Mouse (Mus musculus) right cerebral cortex, postnatal 4 days (tissue): ENCODE measurements around the gene Hoxd9.
A peak's percentile ranks its signal among the peaks of the same experiment; 100 is the strongest.

Experiments
- DNase-seq: peaks from one replicate; pipeline ENCODE4 v3.0.0-alpha.2; 2022

Gene Hoxd9

DNA sequence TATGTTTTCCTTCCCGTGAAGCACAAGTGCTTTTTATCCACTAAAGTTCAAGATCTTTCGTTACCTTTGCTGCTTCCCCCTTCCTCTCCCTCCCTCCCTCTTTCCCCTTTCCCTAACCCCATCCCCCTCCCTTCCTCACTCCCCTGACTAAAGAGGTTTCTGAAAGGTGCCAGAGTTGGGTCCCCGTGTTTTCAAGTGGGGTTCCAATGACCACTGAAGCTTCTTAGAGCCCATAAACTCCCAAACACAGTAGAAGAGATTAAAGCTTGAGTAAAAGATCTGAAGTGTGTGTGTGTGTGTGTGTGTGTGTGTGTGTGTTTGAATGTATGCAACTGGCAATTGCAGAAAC, 28.3 kb upstream of the Hoxd9 start:
- DNase-seq = no peak

DNA sequence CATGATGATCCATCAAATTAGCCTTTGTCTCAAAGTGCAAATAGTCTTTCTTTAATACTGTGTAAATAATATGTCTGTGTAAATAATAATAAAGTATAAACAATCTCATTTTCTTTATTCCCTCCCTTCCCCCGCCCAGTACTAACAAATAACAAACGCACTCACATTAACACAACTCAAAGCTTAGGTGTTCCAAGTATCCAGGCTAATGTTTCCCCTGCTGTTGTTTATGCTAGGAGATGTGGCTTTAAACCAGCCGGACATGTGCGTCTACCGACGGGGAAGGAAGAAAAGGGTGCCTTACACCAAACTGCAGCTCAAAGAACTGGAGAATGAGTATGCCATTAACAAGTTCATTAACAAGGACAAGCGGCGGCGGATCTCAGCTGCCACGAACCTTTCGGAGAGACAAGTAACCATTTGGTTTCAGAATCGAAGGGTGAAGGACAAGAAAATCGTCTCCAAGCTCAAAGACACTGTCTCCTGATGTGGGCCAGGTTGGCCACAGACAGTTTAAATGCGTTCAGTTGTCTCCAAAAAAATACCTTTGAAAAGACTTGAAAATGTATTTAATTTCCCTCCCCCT, 27.8 kb upstream of the Hoxd9 start:
- no peak for DNase-seq

- no peak for DNase-seq
Measured at GRCm38 (mm10) chr2:74670632-74671188, 26.8 kb upstream of the Hoxd9 start.

GRCm38 (mm10) chr2:74671847-74672246, 25.7 kb upstream of the Hoxd9 start:
- DNase-seq = no peak

- DNase-seq = peak; percentile 66
Measured at GRCm38 (mm10) chr2:74672481-74673362, 24.8 kb upstream of the Hoxd9 start.

GRCm38 (mm10) chr2:74673835-74674425, 23.6 kb upstream of the Hoxd9 start:
- no peak for DNase-seq

- DNase-seq = no peak
Measured at GRCm38 (mm10) chr2:74674881-74675665, 22.5 kb upstream of the Hoxd9 start, which contains the start of gene Hoxd12. Gene Hoxd12 (plus strand): TSS chr2:74675013.

DNA sequence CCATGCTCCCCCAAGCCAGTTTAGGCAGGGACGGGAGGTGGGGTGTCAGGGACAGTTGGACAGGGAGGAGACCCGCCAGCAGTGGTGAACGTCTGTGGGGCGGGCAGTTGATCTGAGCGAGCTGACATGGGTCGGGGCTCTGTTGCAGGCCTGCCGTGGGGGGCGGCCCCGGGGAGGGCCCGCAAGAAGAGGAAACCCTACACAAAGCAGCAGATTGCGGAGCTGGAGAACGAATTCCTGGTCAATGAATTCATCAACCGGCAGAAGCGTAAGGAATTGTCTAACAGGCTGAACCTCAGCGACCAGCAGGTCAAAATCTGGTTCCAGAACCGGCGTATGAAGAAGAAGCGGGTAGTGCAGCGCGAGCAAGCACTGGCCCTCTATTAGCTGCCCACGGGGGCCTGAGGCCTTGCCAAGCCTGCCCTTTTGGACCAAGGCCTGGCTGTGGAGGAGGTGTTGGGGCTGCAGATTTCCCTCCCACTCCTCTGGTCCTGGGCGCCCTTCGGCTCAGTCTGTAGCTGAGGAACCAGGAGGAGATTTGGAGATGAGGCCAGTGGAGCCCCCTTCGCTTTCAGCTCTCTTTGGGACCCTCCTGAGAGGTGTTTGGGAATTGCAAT, 21.8 kb upstream of the Hoxd9 start:
- DNase-seq = no peak

GRCm38 (mm10) chr2:74676376-74677052, 21.0 kb upstream of the Hoxd9 start:
- DNase-seq = no peak

GRCm38 (mm10) chr2:74677106-74677505, 20.4 kb upstream of the Hoxd9 start:
- no peak for DNase-seq

GRCm38 (mm10) chr2:74678891-74679595, 18.5 kb upstream of the Hoxd9 start, which contains the start of gene Hoxd11:
Gene Hoxd11 (plus strand): TSS chr2:74679557.
- no peak for DNase-seq

DNA sequence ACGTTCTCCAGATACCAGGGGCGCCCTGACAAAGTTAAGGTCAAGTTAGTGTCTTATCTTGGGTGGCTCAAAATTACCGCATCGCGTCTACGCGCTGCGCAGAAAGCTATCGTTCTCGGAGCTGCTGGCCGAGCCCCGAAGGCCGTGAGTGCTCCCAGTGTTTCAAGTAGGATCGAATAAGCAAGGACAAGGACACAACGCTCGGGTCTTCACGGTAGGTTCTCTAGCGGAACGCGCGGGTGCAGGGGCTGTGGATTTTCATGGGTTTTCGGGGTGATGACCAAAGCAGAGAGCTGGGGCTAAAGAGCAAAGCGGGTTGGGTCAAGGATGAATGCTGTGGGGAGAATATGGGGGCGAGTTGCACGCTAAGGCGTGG, 17.9 kb upstream of the Hoxd9 start:
- no peak for DNase-seq

DNA sequence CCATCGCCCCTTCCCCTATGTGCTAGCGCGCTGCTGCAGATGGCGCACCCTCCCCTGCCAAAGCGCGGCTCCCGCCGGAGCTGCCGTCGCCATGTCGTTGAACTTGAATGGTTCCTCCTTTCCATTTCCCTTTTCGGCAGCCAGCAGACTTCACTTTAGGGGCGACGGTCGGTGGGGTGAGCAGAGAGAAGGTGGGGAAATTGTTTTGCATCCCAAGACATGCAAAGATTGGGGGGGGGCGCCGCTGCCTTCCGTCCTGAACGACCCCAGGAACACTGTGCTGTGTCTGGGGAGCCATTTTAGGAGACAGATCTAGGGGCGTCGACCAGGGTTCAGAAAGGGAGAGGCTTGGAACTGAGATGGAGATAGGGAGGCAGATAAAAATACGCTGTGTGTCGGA, 17.5 kb upstream of the Hoxd9 start:
- DNase-seq = no peak

- DNase-seq = no peak
Measured at GRCm38 (mm10) chr2:74680561-74681398, 16.7 kb upstream of the Hoxd9 start.

- DNase-seq = no peak
Measured at GRCm38 (mm10) chr2:74681594-74682531, 15.7 kb upstream of the Hoxd9 start.

- DNase-seq = no peak
Measured at GRCm38 (mm10) chr2:74682796-74683195, 14.7 kb upstream of the Hoxd9 start.

DNA sequence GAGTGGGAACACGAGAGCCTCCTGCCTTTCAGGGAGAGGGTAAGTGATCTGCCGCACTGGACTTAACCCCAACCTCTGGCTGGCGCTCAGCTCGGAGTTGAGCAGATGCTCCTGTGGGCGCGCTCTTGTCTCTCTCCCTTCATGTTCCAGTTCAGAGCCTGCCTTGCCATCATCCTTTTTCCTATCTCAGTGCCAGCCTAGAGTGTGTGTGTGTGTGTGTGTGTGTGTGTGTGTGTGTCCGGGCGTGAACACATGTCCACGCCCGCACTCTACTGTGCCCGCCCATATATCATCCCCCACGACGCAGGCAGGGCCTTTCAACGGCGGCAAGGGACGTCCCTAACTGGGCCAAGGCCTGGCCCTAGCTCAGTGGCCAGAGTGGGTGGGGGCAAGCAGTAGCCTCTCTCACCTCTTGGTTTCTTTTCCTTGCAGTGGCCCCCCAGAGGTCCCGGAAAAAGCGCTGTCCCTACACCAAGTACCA, 14.0 kb upstream of the Hoxd9 start:
- DNase-seq = no peak

GRCm38 (mm10) chr2:74684106-74684505, 13.4 kb upstream of the Hoxd9 start:
- no peak for DNase-seq

- no peak for DNase-seq
Measured at GRCm38 (mm10) chr2:74685059-74685603, 12.4 kb upstream of the Hoxd9 start.
